Mouse (Mus musculus) urinary bladder, postnatal 10 days (tissue): Measurements from ENCODE around the gene Igfals.

Experiments
- DNase-seq: peaks from one replicate; pipeline ENCODE4 v3.0.0; 2022; ENCODE audit warnings: low spot score

Gene Igfals

GRCm38 (mm10) chr17:24894995-24895547 is 29.3 kb downstream of the Igfals start, which contains the start of the genes Eme2 and Mrps34:
TSS of gene Eme2 (minus strand) at chr17:24895087.
TSS of gene Mrps34 (plus strand) at chr17:24895116.
- no peak for DNase-seq

GRCm38 (mm10) chr17:24895571-24896240 is 29.9 kb downstream of the Igfals start:
- DNase-seq, result no peak

- no peak for DNase-seq
Measured at GRCm38 (mm10) chr17:24896241-24896992, 30.6 kb downstream of the Igfals start, which contains the start of gene Nme3. TSS of gene Nme3 (plus strand) at chr17:24896500.

GRCm38 (mm10) chr17:24896993-24897269 is 31.1 kb downstream of the Igfals start:
- DNase-seq, result no peak

- no peak for DNase-seq
Measured at GRCm38 (mm10) chr17:24897600-24897999, 31.8 kb downstream of the Igfals start.

GRCm38 (mm10) chr17:24898041-24898854 is 32.5 kb downstream of the Igfals start:
- DNase-seq, result no peak

GRCm38 (mm10) chr17:24899153-24899552 is 33.4 kb downstream of the Igfals start:
- DNase-seq, result no peak

- no peak for DNase-seq
Measured at GRCm38 (mm10) chr17:24900014-24900413, 34.2 kb downstream of the Igfals start.

GRCm38 (mm10) chr17:24902124-24902523 is 36.3 kb downstream of the Igfals start:
- DNase-seq, result no peak

- no peak for DNase-seq
Measured at GRCm38 (mm10) chr17:24902671-24903474, 37.1 kb downstream of the Igfals start.

- DNase-seq, result no peak
Measured at GRCm38 (mm10) chr17:24903767-24904166, 38.0 kb downstream of the Igfals start.

GRCm38 (mm10) chr17:24907591-24907990 is 41.8 kb downstream of the Igfals start:
- DNase-seq, result no peak

- DNase-seq, result no peak
Measured at GRCm38 (mm10) chr17:24913984-24914383, 48.2 kb downstream of the Igfals start.

GRCm38 (mm10) chr17:24923246-24923645 is 57.4 kb downstream of the Igfals start:
- no peak for DNase-seq

GRCm38 (mm10) chr17:24929506-24929905 is 63.7 kb downstream of the Igfals start:
- DNase-seq, result no peak
